Mouse (Mus musculus): ENCODE results near the gene Mgst2. TPM values are rescaled to one million over a fixed set of nuclear protein-coding genes. Genes with fewer than 3 reads are reported as not detected.

Mgst2 gene
- polyA plus RNA-seq, 2 experiments, result 2.8 to 19.0 TPM

DNA sequence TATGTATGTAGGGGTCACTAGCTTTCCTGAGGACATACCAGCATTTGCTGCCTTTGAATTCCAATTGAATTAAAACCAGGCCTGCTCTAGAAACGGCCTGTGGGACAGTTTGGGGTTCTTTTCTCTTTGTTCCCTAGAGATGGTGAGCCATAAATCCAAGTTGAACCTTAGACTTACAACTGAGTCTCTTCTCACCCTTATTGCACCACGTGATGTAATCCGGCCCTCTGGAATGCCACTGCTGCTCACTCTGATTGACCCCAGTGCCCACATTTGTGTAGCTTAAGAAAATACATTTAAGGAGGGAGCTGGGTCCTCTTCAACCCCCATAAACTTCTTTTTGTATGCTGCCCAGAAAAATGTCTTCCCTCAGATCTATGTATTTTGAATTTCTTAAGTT is 57.3 kb downstream of the Mgst2 start:
- H3K9ac ChIP-seq (replicated peaks), result no peak overlapping the region
- H3K27me3 ChIP-seq (ENCODE audit: control insufficient read depth, insufficient read depth, low read length), result no peaks in the 10 kb centered on the region
- DNase-seq (ENCODE audit: low read depth in 3 of 3, low spot score in 3 of 3) (no peak), ATAC-seq (ENCODE audit: insufficient read depth) (no peak)
- H3K4me3 ChIP-seq (ENCODE audit: insufficient read depth in 1 of 2, low read depth in 2 of 2, low read length in 2 of 2), result no peak overlapping the region
- H3K27ac ChIP-seq, result no peak overlapping the region
- peaks cover 10 to 23% of the 10 kb centered on the region in 2 experiments for H3K4me1 ChIP-seq (replicated peaks; ENCODE audit: control insufficient read depth in 2 of 2, insufficient read depth in 2 of 2, low read length in 1 of 2)
- 71% methylated on average over 3 of the region's 3 CpGs for WGBS (ENCODE audit: insufficient replicate concordance)
- TF ChIP-seq CTCF (IDR thresholded peaks at IDR 0.05; ENCODE audit: low read depth) (no peak), EP300 (IDR thresholded peaks at IDR 0.05; ENCODE audit: low read depth) (no peak)
- no peaks in the 10 kb centered on the region for H3K36me3 ChIP-seq (replicated peaks; ENCODE audit: control insufficient read depth, insufficient read depth, low read depth)
- no peak overlapping the region for H3K4me2 ChIP-seq (ENCODE audit: low read depth)
- no peaks in the 10 kb centered on the region for H3K9me3 ChIP-seq (ENCODE audit: control insufficient read depth, low read length)

DNA sequence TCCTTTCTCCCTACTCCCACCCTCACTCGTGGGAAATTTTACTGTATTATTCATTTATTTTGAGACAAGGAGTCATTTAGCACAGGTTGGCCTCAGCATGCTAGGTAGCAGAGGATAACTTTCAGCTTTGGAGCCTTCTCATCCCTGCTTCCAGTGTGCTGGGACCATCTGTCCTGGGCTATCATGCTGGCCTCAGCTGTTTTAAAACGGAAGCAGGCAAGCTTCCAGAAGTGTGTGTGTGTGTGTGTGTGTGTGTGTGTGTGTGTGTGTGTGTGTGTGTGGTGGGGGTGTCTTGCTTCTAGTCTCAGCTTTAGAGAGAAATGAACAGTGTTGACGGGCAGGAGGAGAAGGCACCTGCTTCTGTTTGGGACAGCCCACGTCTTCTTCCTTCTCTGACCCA is 57.7 kb downstream of the Mgst2 start:
- ATAC-seq (ENCODE audit: insufficient read depth) (no peak), DNase-seq (ENCODE audit: low read depth in 3 of 3, low spot score in 3 of 3) (no peak)
- H3K27ac ChIP-seq, result no peak overlapping the region
- no peaks in the 10 kb centered on the region for H3K27me3 ChIP-seq (ENCODE audit: control insufficient read depth, insufficient read depth, low read length)
- no peaks in the 10 kb centered on the region for H3K36me3 ChIP-seq (replicated peaks; ENCODE audit: control insufficient read depth, insufficient read depth, low read depth)
- H3K9ac ChIP-seq (replicated peaks), result no peak overlapping the region
- WGBS (ENCODE audit: insufficient replicate concordance), result 68% methylated on average over 4 of the region's 4 CpGs
- TF ChIP-seq EP300 (IDR thresholded peaks at IDR 0.05; ENCODE audit: low read depth) (no peak), CTCF (IDR thresholded peaks at IDR 0.05; ENCODE audit: low read depth) (no peak)
- no peak overlapping the region for H3K4me2 ChIP-seq (ENCODE audit: low read depth)
- H3K4me1 ChIP-seq (replicated peaks; ENCODE audit: control insufficient read depth in 2 of 2, insufficient read depth in 2 of 2, low read length in 1 of 2), result peaks cover 6 to 20% of the 10 kb centered on the region in 2 experiments
- no peak overlapping the region for H3K4me3 ChIP-seq (ENCODE audit: insufficient read depth in 1 of 2, low read depth in 2 of 2, low read length in 2 of 2)
- H3K9me3 ChIP-seq (ENCODE audit: control insufficient read depth, low read length), result no peaks in the 10 kb centered on the region

DNA sequence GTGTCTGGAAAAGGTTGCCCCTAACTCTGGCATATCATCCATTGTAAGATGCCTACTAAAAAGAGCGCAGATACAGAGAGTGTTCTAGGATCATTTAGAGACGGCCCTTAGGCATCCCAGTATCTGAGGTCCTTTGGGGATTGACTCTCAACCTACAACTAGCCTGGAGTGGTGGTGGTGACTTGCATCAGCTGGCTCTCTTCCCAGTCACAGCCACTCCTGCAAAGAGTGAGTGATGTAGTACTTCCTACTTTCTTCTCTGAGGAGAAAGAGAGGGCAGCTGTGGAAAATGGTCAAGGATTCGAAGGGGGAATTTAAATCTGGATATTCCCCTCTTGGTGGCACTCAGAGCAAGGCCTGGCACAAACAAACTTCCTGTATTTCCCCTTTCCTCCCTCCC is 59.2 kb downstream of the Mgst2 start:
- Histone ChIP-seq H3K9ac (replicated peaks) (no peak overlapping the region), H3K27me3 (ENCODE audit: control insufficient read depth, insufficient read depth, low read length) (no peaks in the 10 kb centered on the region), H3K4me3 (ENCODE audit: insufficient read depth in 1 of 2, low read depth in 2 of 2, low read length in 2 of 2) (no peak overlapping the region), H3K4me1 (replicated peaks; ENCODE audit: control insufficient read depth in 2 of 2, insufficient read depth in 2 of 2, low read length in 1 of 2) (peaks cover 0 to 9% of the 10 kb centered on the region in 2 experiments; a peak in 2 of 4 replicates), H3K36me3 (replicated peaks; ENCODE audit: control insufficient read depth, insufficient read depth, low read depth) (no peaks in the 10 kb centered on the region), H3K27ac (no peak overlapping the region), H3K4me2 (ENCODE audit: low read depth) (no peak overlapping the region), H3K9me3 (ENCODE audit: control insufficient read depth, low read length) (no peaks in the 10 kb centered on the region)
- 74% methylated on average over 3 of the region's 3 CpGs for WGBS (ENCODE audit: insufficient replicate concordance)
- TF ChIP-seq CTCF (IDR thresholded peaks at IDR 0.05; ENCODE audit: low read depth), result no peak
- no peak for ATAC-seq (ENCODE audit: insufficient read depth)
- no peak for DNase-seq (ENCODE audit: low read depth in 3 of 3, low spot score in 3 of 3)

DNA sequence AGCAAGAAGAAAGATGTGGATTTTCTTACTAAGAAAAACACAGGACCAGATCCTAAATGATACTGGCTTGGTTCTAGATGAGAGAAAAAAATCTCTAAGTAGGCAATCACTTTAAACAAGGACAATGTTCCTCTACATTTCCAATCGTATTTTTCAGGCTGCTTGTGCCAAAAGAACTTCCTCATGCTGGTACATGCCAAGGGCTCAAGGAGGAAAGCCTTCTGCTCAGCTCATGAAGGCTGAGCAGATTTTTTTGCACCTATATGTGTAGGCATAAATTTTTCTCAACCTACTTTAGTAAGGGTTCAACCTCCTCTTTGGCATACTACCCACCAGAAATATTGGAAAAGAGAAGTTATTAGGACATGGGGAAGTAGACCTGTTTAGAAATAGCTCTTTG is 59.8 kb downstream of the Mgst2 start:
- TF ChIP-seq CTCF (IDR thresholded peaks at IDR 0.05; ENCODE audit: low read depth), result no peak
- TF ChIP-seq EP300 (IDR thresholded peaks at IDR 0.05; ENCODE audit: low read depth), result no peak
- H3K4me1 ChIP-seq (replicated peaks; ENCODE audit: control insufficient read depth in 2 of 2, insufficient read depth in 2 of 2, low read length in 1 of 2), result peaks cover 0 to 5% of the 10 kb centered on the region in 2 experiments; a peak in 2 of 4 replicates
- ATAC-seq (ENCODE audit: insufficient read depth), result no peak
- 41% methylated on average over 1 of the region's 1 CpGs for WGBS (ENCODE audit: insufficient replicate concordance)
- no peak overlapping the region for H3K9ac ChIP-seq (replicated peaks)
- H3K27ac ChIP-seq, result no peak overlapping the region
- H3K9me3 ChIP-seq (ENCODE audit: control insufficient read depth, low read length), result no peaks in the 10 kb centered on the region
- DNase-seq (ENCODE audit: low read depth in 3 of 3, low spot score in 3 of 3), result no peak
- H3K4me3 ChIP-seq (ENCODE audit: insufficient read depth in 1 of 2, low read depth in 2 of 2, low read length in 2 of 2), result no peak overlapping the region
- H3K4me2 ChIP-seq (ENCODE audit: low read depth), result no peak overlapping the region
- no peaks in the 10 kb centered on the region for H3K36me3 ChIP-seq (replicated peaks; ENCODE audit: control insufficient read depth, insufficient read depth, low read depth)
- H3K27me3 ChIP-seq (ENCODE audit: control insufficient read depth, insufficient read depth, low read length), result no peaks in the 10 kb centered on the region

DNA sequence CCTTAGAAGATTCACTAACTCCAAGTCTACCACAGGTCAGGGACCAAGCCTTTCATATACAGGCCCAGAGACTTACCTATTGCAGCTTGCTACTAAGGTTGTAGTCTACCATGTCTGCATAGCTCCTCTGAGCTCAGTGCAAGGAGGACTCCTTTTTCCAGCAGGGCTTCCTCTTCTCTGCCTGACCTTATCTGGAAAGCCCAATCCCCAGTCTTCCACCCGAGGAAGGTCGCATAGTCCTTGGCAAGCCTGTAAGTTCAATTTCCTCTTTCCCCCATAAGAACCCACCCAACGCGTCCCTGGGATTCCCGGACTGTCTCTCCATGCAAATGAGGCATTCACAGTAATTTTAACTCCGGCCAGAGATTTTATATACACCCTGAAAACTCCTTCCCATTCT is 66.1 kb downstream of the Mgst2 start:
- Histone ChIP-seq H3K27me3 (ENCODE audit: control insufficient read depth, insufficient read depth, low read length) (no peaks in the 10 kb centered on the region), H3K36me3 (replicated peaks; ENCODE audit: control insufficient read depth, insufficient read depth, low read depth) (no peaks in the 10 kb centered on the region), H3K4me3 (ENCODE audit: insufficient read depth in 1 of 2, low read depth in 2 of 2, low read length in 2 of 2) (no peak overlapping the region), H3K9me3 (ENCODE audit: control insufficient read depth, low read length) (no peaks in the 10 kb centered on the region), H3K4me2 (ENCODE audit: low read depth) (no peak overlapping the region), H3K27ac (peak overlapping the region; percentile 20; the same call in 1 of the 2 replicates), H3K9ac (replicated peaks) (no peak overlapping the region; the same call in 1 of the 2 replicates), H3K4me1 (replicated peaks; ENCODE audit: control insufficient read depth in 2 of 2, insufficient read depth in 2 of 2, low read length in 1 of 2) (peaks cover 34 to 53% of the 10 kb centered on the region in 2 experiments)
- DNase-seq (ENCODE audit: low read depth in 3 of 3, low spot score in 3 of 3) (no peak), ATAC-seq (ENCODE audit: insufficient read depth) (no peak)
- WGBS (ENCODE audit: insufficient replicate concordance), result 33% methylated on average over 6 of the region's 6 CpGs
- TF ChIP-seq EP300 (IDR thresholded peaks at IDR 0.05; ENCODE audit: low read depth), result no peak
- no peak for TF ChIP-seq CTCF (IDR thresholded peaks at IDR 0.05; ENCODE audit: low read depth)

All from liver, embryonic 14.5 days (tissue).